12 mouse cellular contexts compared by ENCODE assay signal in genomic region chr12:48878244-48879031, GRCm38 (mm10).
DNase-seq lines count a peak whose midpoint lies in the region; ATAC-seq lines count a peak whose summit lies in the region.
"Had no signal": no experiment of that assay in that cellular context is flagged by ENCODE, and none has a peak within 500 bp of the region (broad histone marks: within the 10 kb centered on the region; RNA-seq: fewer than 3 reads in every experiment).

No protein-coding gene starts in this region.

- no peak overlapping the region for H3K9ac ChIP-seq in midbrain, embryonic 12.5 days (replicated peaks)
- H3K9ac ChIP-seq in midbrain, embryonic 11.5 days (ENCODE audit: low read length): no peak overlapping the region
- no peak overlapping the region for H3K9ac ChIP-seq in embryonic facial prominence, embryonic 11.5 days (replicated peaks; ENCODE audit: low read length)
- H3K9ac ChIP-seq in hindbrain, embryonic 16.5 days (ENCODE audit: low read depth, low read length): no peak overlapping the region
- no peak overlapping the region for H3K9ac ChIP-seq in intestine, embryonic 16.5 days (ENCODE audit: low read depth, low read length)
- H3K9ac ChIP-seq: heart, embryonic 13.5 days; liver, embryonic 12.5 days had no signal

- no peak overlapping the region for H3K4me3 ChIP-seq in midbrain, embryonic 12.5 days
- H3K4me3 ChIP-seq in midbrain, embryonic 11.5 days (ENCODE audit: low read depth, low read length): no peak overlapping the region
- H3K4me3 ChIP-seq in embryonic facial prominence, embryonic 11.5 days (ENCODE audit: low read depth, low read length): no peak overlapping the region
- H3K4me3 ChIP-seq in hindbrain, embryonic 16.5 days (ENCODE audit: low read length): no peak overlapping the region
- no peak overlapping the region for H3K4me3 ChIP-seq in intestine, embryonic 16.5 days (ENCODE audit: low read length)
- H3K4me3 ChIP-seq: heart, embryonic 13.5 days; liver, embryonic 12.5 days had no signal

- DNase-seq in midbrain, embryonic 11.5 days (ENCODE audit: low spot score, missing footprints): no peak
- peak; percentile 28 for DNase-seq in embryonic facial prominence, embryonic 11.5 days (ENCODE audit: low spot score)
- peak; percentile 77 for DNase-seq in retina, postnatal 1 day
- DNase-seq in cerebellum, adult 11 months: no peak
- DNase-seq: adrenal gland, postnatal 10 days; gastrocnemius, postnatal 25 days; lung, postnatal 10 days had no signal

- no peaks in the 10 kb centered on the region for H3K9me3 ChIP-seq in midbrain, embryonic 12.5 days
- H3K9me3 ChIP-seq in midbrain, embryonic 11.5 days (ENCODE audit: control insufficient read depth, low read length): no peaks in the 10 kb centered on the region
- no peaks in the 10 kb centered on the region for H3K9me3 ChIP-seq in embryonic facial prominence, embryonic 11.5 days (replicated peaks; ENCODE audit: control insufficient read depth, low read length)
- no peaks in the 10 kb centered on the region for H3K9me3 ChIP-seq in hindbrain, embryonic 16.5 days (ENCODE audit: control insufficient read depth, low read length)
- H3K9me3 ChIP-seq in intestine, embryonic 16.5 days (ENCODE audit: control insufficient read depth, low read length): no peaks in the 10 kb centered on the region

- peak; percentile 58 for ATAC-seq in midbrain, embryonic 12.5 days (ENCODE audit: low FRiP score, low read depth)
- no peak for ATAC-seq in midbrain, embryonic 11.5 days (ENCODE audit: low FRiP score)
- peak; percentile 44; the same call in 1 of the 2 replicates for ATAC-seq in embryonic facial prominence, embryonic 11.5 days (replicated peaks; ENCODE audit: insufficient number of reproducible peaks, low FRiP score, low TSS enrichment, low read depth)
- ATAC-seq in hindbrain, embryonic 16.5 days: peak; percentile 60
- ATAC-seq in intestine, embryonic 16.5 days: no peak
- ATAC-seq: liver, embryonic 12.5 days had no signal

- no peaks in the 10 kb centered on the region for H3K27me3 ChIP-seq in midbrain, embryonic 12.5 days
- H3K27me3 ChIP-seq in midbrain, embryonic 11.5 days (ENCODE audit: control insufficient read depth, insufficient read depth, low read length): no peaks in the 10 kb centered on the region
- H3K27me3 ChIP-seq in embryonic facial prominence, embryonic 11.5 days (ENCODE audit: control insufficient read depth, insufficient read depth, low read length): no peaks in the 10 kb centered on the region
- no peaks in the 10 kb centered on the region for H3K27me3 ChIP-seq in hindbrain, embryonic 16.5 days (replicated peaks; ENCODE audit: control insufficient read depth, insufficient read depth, low read length)
- no peaks in the 10 kb centered on the region for H3K27me3 ChIP-seq in intestine, embryonic 16.5 days (replicated peaks; ENCODE audit: control insufficient read depth, insufficient read depth, low read length)
- H3K27me3 ChIP-seq: heart, embryonic 13.5 days; liver, embryonic 12.5 days had no signal

- H3K36me3 ChIP-seq in midbrain, embryonic 12.5 days: no peaks in the 10 kb centered on the region
- no peaks in the 10 kb centered on the region for H3K36me3 ChIP-seq in midbrain, embryonic 11.5 days (ENCODE audit: control insufficient read depth, insufficient read depth, low read length)
- H3K36me3 ChIP-seq in embryonic facial prominence, embryonic 11.5 days (replicated peaks; ENCODE audit: control insufficient read depth, insufficient read depth, low read depth, low read length): no peaks in the 10 kb centered on the region
- no peaks in the 10 kb centered on the region for H3K36me3 ChIP-seq in hindbrain, embryonic 16.5 days (ENCODE audit: control insufficient read depth, insufficient read depth, low read length)
- H3K36me3 ChIP-seq in intestine, embryonic 16.5 days (ENCODE audit: control insufficient read depth, insufficient read depth, low read length): no peaks in the 10 kb centered on the region
- H3K36me3 ChIP-seq: heart, embryonic 13.5 days; liver, embryonic 12.5 days had no signal

- H3K27ac ChIP-seq in midbrain, embryonic 12.5 days (replicated peaks): no peak overlapping the region; the same call in 1 of the 2 replicates
- H3K27ac ChIP-seq in midbrain, embryonic 11.5 days (ENCODE audit: low read depth, low read length): no peak overlapping the region
- H3K27ac ChIP-seq in embryonic facial prominence, embryonic 11.5 days (replicated peaks; ENCODE audit: low read depth, low read length): no peak overlapping the region
- H3K27ac ChIP-seq in hindbrain, embryonic 16.5 days (ENCODE audit: low read depth, low read length): no peak overlapping the region
- no peak overlapping the region for H3K27ac ChIP-seq in intestine, embryonic 16.5 days (ENCODE audit: low read length)
- H3K27ac ChIP-seq: heart, embryonic 13.5 days; liver, embryonic 12.5 days had no signal

- 48% methylated on average over 8 of the region's 8 CpGs for WGBS in midbrain, embryonic 12.5 days
- WGBS in midbrain, embryonic 11.5 days: 68% methylated on average over 8 of the region's 8 CpGs
- 37% methylated on average over 8 of the region's 8 CpGs for WGBS in embryonic facial prominence, embryonic 11.5 days
- WGBS in hindbrain, embryonic 16.5 days: 33% methylated on average over 8 of the region's 8 CpGs
- 69% methylated on average over 8 of the region's 8 CpGs for WGBS in intestine, embryonic 16.5 days

- 0 out of 2 replicates have a peak, but pooled peaks cover 4% of the 10 kb centered on the region for H3K4me1 ChIP-seq in midbrain, embryonic 12.5 days
- no peaks in the 10 kb centered on the region for H3K4me1 ChIP-seq in midbrain, embryonic 11.5 days (ENCODE audit: control insufficient read depth, insufficient read depth, low read length)
- no peaks in the 10 kb centered on the region for H3K4me1 ChIP-seq in embryonic facial prominence, embryonic 11.5 days (ENCODE audit: control insufficient read depth, insufficient read depth, low read length)
- peaks cover 2% of the 10 kb centered on the region; the same call in 1 of the 2 replicates for H3K4me1 ChIP-seq in hindbrain, embryonic 16.5 days (ENCODE audit: control insufficient read depth, insufficient read depth, low read depth, low read length)
- no peaks in the 10 kb centered on the region for H3K4me1 ChIP-seq in intestine, embryonic 16.5 days (ENCODE audit: control insufficient read depth, insufficient read depth, low read length)
- H3K4me1 ChIP-seq: heart, embryonic 13.5 days; liver, embryonic 12.5 days had no signal

- no peak overlapping the region for H3K4me2 ChIP-seq in midbrain, embryonic 12.5 days (replicated peaks)
- H3K4me2 ChIP-seq in midbrain, embryonic 11.5 days: no peak overlapping the region
- H3K4me2 ChIP-seq in embryonic facial prominence, embryonic 11.5 days (ENCODE audit: low read depth, low read length): no peak overlapping the region
- H3K4me2 ChIP-seq in hindbrain, embryonic 16.5 days (ENCODE audit: low read length): no peak overlapping the region
- H3K4me2 ChIP-seq in intestine, embryonic 16.5 days (ENCODE audit: low read depth, low read length): no peak overlapping the region
- H3K4me2 ChIP-seq: heart, embryonic 13.5 days; liver, embryonic 12.5 days had no signal

Comparison
In these comparisons a context has a peak if more than half of its experiments do, and no peak if none do; other contexts are left out.
1. ATAC-seq: peak in midbrain, embryonic 12.5 days (single experiment), embryonic facial prominence, embryonic 11.5 days (single experiment) and hindbrain, embryonic 16.5 days (single experiment); none in midbrain, embryonic 11.5 days (single experiment) and intestine, embryonic 16.5 days (single experiment).
2. DNase-seq: peak in embryonic facial prominence, embryonic 11.5 days (single experiment) and retina, postnatal 1 day (single experiment); none in midbrain, embryonic 11.5 days (single experiment) and cerebellum, adult 11 months (single experiment).